Mouse (Mus musculus) B cell, adult 2 months (primary cell): ENCODE measurements around the gene Ttf1.

Experiments used
- DNase-seq, 2 experiments: peaks; one replicate each; pipeline ENCODE4 v3.0.0; 2022

The Ttf1 gene

GRCm38 (mm10) chr2:29130118-29130899, 70.2 kb downstream of the Ttf1 start:
- no peak for DNase-seq

GRCm38 (mm10) chr2:29135161-29135560, 75.1 kb downstream of the Ttf1 start:
- DNase-seq, result no peak
